Mouse (Mus musculus) adrenal gland, adult 10 weeks (tissue): ENCODE results near the gene Olfr1352. TPM values are rescaled to one million over a fixed set of nuclear protein-coding genes. Genes with fewer than 3 reads are reported as not detected.

Experiments used
- polyA plus RNA-seq: library from polyadenylated mRNA; stranded (reverse); fragments of 350-450 nt; fragmentation: Illumina TruSeq; extraction: RNeasy Lipid Tissue Mini Kit (QIAGEN cat#74804); gene quantifications from one replicate; pipeline ENCODE4 v1.2.3, GENCODE M21; 2014; ENCODE audit warnings: low read depth, low replicate concordance

The Olfr1352 gene
- not detected for polyA plus RNA-seq

DNA sequence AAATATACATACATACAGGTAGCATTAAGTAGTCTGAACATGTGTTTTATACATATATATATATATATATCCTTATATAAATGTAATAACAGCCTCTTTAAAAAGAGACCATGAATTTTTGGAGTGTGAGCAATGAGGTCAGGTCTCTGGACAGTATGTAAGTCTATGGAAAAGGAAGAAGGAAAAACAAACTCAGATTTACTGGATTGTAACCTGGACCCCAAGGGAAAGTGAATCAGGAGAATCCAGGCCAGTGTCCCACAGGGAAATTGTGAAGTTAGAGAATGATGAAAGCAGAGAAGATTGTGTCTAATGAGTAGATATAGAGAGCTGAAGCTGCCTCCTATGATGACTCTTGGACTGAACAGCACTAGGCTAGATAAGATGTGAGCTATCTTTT is at the start of gene Olfr1352:
TSS of gene Olfr1352 (plus strand) at position 301 of the 400 bp plus-strand sequence.

DNA sequence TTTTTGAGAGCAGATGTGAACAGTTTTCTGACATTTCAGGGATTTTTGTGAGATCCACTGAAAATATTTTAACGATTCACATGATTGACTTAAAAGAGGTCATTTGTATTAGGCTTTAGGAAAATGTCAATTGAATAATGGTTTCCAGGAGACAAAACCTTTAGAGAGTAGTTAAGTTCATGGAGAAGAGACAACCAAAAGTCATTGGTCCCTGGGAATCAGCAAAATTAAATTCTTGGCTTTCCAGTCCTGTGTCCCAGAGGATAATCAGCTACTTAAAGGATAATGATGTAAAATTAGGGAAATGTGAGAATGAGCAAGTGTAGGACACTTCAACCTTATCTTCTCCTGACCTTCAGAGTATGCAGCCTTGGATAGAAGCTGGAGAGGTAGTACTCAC is 30.5 kb upstream of the Olfr1352 start, which contains the start of gene Olfr8:
TSS of gene Olfr8 (plus strand) at position 301 of the 400 bp plus-strand sequence.

DNA sequence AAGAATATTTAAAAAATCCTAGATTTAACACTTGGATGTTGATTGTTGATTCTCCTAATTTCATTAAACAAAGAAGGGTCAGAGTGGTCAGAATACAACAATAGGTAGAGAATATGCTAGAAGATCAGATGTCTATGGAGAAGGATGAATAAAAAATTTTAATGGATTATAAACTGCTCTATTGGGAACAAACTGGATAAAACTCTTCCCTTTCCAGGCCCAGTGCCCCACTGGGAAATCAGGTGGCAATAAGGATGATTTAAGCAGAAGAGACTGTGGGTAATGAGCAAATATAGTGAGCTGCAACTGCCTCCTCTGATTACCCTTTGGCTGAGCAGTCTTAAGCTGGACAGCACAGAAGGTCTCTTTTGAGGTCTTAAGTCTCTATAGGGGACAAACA is 17.8 kb upstream of the Olfr1352 start, which contains the start of gene Olfr1353:
TSS of gene Olfr1353 (plus strand) at position 301 of the 400 bp plus-strand sequence.

DNA sequence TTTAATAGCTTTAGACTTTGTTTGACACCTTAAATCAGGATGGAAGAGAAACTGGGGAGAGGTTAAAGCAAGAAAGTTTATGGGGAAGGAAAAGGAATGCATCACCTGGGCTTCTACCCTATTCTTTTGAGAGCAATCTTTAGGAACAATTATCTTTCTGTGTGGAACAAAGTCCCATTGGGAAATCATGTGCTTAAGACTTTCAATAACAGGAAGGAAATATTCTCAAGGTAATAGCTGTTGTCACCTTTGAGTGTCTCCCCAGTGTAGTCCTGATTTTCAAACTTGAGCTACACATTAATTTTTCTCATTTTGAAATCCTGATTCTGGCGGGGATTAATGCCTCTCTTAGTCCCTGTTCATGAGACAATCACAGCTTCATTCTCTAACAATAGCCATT is 31.3 kb downstream of the Olfr1352 start, which contains the start of gene Olfr1351:
TSS of gene Olfr1351 (plus strand) at position 301 of the 400 bp plus-strand sequence.

DNA sequence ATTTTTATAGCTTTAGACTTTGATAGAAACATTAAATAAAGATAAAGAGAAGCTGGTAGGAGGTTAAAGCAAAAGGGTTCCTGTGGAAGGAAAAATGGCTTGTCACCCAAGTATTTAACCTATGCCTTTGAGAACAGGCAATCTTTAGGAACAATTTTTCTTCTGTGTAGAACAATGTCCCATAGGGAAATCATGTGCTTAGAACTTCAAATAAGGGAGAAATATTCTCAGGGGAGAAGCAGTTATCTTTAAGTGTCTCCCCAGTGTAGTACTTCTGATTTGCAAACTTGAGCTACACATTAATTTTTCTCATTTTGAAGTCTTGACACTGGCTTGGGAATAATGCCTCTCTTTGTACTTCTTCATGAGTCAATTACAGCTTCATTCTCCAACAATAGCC is 47.6 kb downstream of the Olfr1352 start, which contains the start of gene Olfr57:
TSS of gene Olfr57 (plus strand) at position 301 of the 400 bp plus-strand sequence.

Other genes with a start within 250 kb of the Olfr1352 start
- not detected for gene Ccdc105, start 228.0 kb upstream of the Olfr1352 start, polyA plus RNA-seq
- gene Slc1a6, start 200.6 kb upstream of the Olfr1352 start, polyA plus RNA-seq, result not detected
- gene Olfr1356, start 128.9 kb upstream of the Olfr1352 start, polyA plus RNA-seq, result not detected
- gene Olfr1355, start 105.5 kb upstream of the Olfr1352 start, polyA plus RNA-seq, result not detected
- not detected for gene Olfr1354, start 67.9 kb upstream of the Olfr1352 start, polyA plus RNA-seq
- not detected for gene Olfr8, start 30.4 kb upstream of the Olfr1352 start, polyA plus RNA-seq
- gene Olfr1353, start 17.7 kb upstream of the Olfr1352 start, polyA plus RNA-seq, result not detected
- gene Olfr1351, start 31.4 kb downstream of the Olfr1352 start, polyA plus RNA-seq, result not detected
- not detected for gene Olfr57, start 47.7 kb downstream of the Olfr1352 start, polyA plus RNA-seq
- gene 2610008E11Rik, start 116.5 kb downstream of the Olfr1352 start, polyA plus RNA-seq, result 64.9 TPM
- not detected for gene Vmn2r80, start 167.7 kb downstream of the Olfr1352 start, polyA plus RNA-seq